Mouse (Mus musculus) C2C12 (cell line): ENCODE measurements around the gene Kcnip1.

Experiments
- CEBPB ChIP-seq: IDR thresholded peaks from one replicate; pipeline ENCODE4 v1.6.1; 2011; ENCODE audit warnings: low read depth, mild to moderate bottlenecking, control low read depth, moderate library complexity
- CTCF ChIP-seq: IDR thresholded peaks from one replicate; pipeline ENCODE4 v1.5.1; 2011; ENCODE audit not compliant: control insufficient read depth, insufficient read depth, insufficient read length
- MAX ChIP-seq: IDR thresholded peaks from one replicate; pipeline ENCODE4 v1.6.1; 2011; ENCODE audit warnings: mild to moderate bottlenecking, control low read depth
- MYOD1 ChIP-seq: IDR thresholded peaks from one replicate; pipeline ENCODE4 v1.6.1; 2011; ENCODE audit warnings: low read depth; ENCODE audit not compliant: control insufficient read depth, insufficient read length
- MYOG ChIP-seq: IDR thresholded peaks from one replicate; pipeline ENCODE4 v1.6.1; 2011; ENCODE audit not compliant: control insufficient read depth, insufficient read length; ENCODE audit errors: extremely low read depth
- USF1 ChIP-seq: IDR thresholded peaks from one replicate; pipeline ENCODE4 v1.6.1; 2011; ENCODE audit warnings: low read depth, mild to moderate bottlenecking, control low read depth, moderate library complexity

- TF ChIP-seq CTCF = no peak
- no peak for TF ChIP-seq CEBPB
- TF ChIP-seq MYOD1 = no peak
- TF ChIP-seq USF1 = no peak
- no peak for TF ChIP-seq MAX
- TF ChIP-seq MYOG = no peak
Measured at GRCm38 (mm10) chr11:33962178-33962577, 30.8 kb downstream of the Kcnip1 start.
